Mouse (Mus musculus) spleen, adult 2 months (tissue): ENCODE measurements at regions not wholly inside any gene's neighbourhood (a gene's known extent, or its start where the extent isn't known, plus 50 kb on each side); places are given as distances from the start of the nearest gene placed in this dataset.

Experiments
- CTCF ChIP-seq: fragments of 200-500 bp; IDR thresholded peaks from 2 replicates; pipeline ENCODE4 v1.5.1; 2011; ENCODE audit warnings: mild to moderate bottlenecking, inconsistent platforms; ENCODE audit not compliant: insufficient read depth, insufficient read length, insufficient replicate concordance; ENCODE audit errors: extremely low read depth
- POLR2A ChIP-seq: fragments of 200-500 bp; IDR thresholded peaks from 2 replicates; pipeline ENCODE4 v1.6.1; 2011; ENCODE audit warnings: low read depth, low read length, inconsistent platforms

DNA sequence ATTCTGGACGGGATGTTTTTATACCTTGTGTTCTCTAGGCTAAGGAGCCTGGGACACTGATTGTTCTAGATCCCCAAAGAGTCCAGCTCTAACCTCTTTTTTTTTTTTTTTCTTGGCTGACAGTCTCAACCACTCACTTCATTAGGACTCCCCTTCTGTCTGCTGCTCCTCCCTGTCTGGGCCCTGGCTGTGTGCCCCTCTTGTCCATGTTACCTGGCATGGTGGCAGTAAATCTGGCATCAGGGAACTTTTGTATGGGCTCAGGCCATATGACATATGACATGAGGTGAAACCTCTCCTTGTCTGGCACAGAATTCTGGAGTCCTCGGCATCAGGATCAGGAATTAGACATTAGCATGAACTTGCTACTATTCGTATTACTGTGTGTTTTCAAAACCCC is 717.5 kb downstream of the Vrk1 start:
- TF ChIP-seq CTCF (no peak), POLR2A (no peak)
